Mouse (Mus musculus): ENCODE data around the gene 1810065E05Rik.

1810065E05Rik gene

DNA sequence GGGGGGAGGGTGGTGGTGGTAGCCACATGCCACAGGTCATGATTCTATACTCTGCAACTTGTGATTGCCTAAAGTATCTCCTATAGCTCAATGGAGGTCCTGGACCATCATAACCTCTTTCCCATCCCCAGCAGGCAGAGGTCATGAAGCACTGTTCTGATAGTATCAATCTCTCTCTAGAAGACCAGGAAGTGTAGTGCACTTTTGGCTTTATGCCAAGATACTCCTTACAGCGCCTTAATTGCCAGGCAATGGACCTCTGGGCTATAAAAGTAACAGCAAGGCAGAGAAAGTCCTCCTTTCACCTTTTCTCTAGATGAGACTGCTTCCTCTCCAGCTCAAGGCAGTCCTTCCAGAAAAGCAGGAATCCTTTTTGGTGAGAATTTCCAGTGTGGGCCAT lies at the start of gene 1810065E05Rik:
Gene 1810065E05Rik, plus strand, starts transcription at position 297 of the 400 bp plus-strand sequence.
- DNase-seq: no peak

DNA sequence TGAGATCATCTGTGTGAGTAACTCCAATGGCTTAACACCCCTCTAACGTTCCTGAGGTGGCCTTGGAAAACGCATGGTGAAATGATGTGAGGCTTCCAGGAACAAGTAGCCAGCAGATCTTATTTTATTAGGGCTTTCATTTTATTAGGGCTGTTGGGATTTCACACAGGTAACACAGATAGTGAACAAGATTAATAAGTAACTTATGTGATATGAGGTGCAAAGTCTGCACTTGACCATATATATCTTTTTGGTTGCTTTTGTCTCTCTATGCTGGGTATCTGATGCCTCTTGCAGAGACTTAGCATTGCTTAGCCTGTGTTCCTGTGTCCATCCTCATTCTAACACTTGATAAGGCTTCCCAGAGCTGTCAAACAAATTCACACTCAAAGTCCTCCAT lies 43.6 kb upstream of the 1810065E05Rik start:
- no peak for DNase-seq

DNA sequence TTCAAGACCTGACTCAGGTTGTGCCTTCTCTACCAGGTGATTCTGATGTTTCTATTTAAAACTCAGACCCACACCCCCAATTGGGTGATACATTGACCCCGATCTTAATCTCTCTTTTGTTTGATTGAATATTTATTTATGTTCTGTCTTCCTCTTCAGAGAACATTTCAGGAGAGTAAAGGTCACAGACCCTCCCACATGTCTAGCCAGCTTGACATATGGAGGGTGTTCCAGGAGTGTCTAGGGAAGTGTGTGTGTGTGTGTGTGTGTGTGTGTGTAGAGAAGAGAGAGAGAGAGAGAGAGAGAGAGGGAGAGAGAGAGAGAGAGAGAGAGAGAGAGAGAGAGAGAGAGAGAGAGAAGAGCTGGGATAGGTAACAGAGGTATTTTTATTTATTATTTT lies 43.2 kb upstream of the 1810065E05Rik start:
- no peak for DNase-seq

DNA sequence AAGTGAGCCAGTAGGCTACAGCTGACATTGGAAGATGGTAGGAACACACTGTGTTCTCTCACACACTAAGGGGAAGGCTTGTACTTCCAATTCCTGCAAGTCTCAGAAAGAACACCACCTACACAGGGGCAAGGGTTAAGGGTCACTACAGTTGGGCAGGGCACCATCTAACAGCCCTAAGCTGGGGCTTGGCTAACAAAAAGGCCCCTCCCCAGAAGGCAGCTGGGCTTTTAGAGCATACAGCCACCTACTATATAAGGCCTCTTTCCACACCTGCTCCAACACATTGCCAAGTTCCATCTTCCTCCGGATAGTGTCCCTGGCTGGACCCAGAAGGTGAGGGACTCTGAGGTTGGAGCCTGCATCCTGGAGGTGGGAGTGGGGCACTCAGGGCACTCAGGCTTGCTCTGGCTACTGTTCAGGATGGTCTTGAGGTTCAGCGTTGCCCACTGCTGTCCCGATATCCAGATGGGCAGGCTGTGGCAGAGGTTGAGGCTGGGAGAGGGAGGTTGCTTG lies 42.1 kb upstream of the 1810065E05Rik start, which contains the start of gene Lypd8:
Gene Lypd8, plus strand, starts transcription at position 281 of the 516 bp plus-strand sequence.
- no peak for DNase-seq

- no peak for DNase-seq
Measured at GRCm38 (mm10) chr11:58379516-58379915, 41.4 kb upstream of the 1810065E05Rik start.

GRCm38 (mm10) chr11:58382471-58382870 lies 38.4 kb upstream of the 1810065E05Rik start:
- DNase-seq: no peak

DNA sequence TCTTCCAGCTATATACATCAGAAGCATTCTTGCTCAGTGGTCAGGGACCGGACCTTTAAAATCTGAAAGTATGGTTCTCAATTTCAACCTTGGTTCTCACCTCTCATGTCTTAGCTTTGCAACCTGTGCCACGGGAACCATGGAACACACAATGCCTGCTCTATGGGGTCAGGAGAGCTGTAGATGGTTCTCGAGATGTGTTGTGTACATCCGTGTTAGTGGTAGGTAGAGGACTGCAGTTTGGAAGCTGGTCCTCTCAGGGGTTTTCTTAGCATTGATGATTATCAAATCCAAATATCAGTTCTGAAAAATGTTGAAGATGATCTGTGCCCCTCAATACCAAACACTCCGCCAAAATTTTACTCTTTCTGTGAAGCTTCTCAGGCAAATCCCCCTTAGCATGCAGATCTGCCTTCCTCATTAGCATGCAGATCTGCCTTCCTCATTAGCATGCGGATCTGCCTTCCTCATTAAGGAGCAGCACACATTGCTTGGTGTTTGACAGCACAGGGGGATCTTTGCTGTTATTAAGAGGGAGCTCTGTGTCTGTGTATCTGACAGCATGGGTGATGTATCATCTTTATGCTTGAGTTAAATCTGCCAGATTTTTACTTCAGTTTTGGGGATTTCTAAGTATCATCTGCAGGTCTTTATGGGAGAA lies 20.8 kb upstream of the 1810065E05Rik start:
- no peak for DNase-seq

GRCm38 (mm10) chr11:58400655-58401054 lies 20.3 kb upstream of the 1810065E05Rik start:
- no peak for DNase-seq

- DNase-seq: no peak
Measured at GRCm38 (mm10) chr11:58408066-58408465, 12.8 kb upstream of the 1810065E05Rik start.

DNA sequence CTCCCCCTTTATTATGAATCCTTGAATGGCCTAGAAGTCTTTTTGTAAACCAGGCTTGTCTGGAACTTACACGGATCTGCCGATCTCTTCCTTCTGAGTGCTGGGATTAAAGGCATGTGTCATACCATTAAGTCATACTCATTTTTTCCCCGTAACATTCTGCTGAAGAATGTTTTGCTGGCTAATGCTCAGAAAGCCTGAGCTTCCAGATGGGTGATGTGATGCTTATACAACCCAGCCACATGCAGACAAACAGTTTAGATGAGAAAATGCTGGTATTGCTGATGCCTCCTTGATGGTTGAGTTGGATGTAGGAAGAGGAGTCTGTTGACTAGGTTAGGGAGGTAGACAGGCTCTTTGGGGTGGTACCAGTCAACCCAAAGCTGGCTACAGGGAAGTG lies 2.6 kb upstream of the 1810065E05Rik start:
- DNase-seq: no peak

GRCm38 (mm10) chr11:58432259-58432658 lies 11.3 kb downstream of the 1810065E05Rik start, which contains the start of gene Gm12253:
TSS of gene Gm12253 (plus strand) at chr11:58432559.
- DNase-seq: no peak

GRCm38 (mm10) chr11:58437866-58438265 lies 17.0 kb downstream of the 1810065E05Rik start:
- DNase-seq: no peak

DNA sequence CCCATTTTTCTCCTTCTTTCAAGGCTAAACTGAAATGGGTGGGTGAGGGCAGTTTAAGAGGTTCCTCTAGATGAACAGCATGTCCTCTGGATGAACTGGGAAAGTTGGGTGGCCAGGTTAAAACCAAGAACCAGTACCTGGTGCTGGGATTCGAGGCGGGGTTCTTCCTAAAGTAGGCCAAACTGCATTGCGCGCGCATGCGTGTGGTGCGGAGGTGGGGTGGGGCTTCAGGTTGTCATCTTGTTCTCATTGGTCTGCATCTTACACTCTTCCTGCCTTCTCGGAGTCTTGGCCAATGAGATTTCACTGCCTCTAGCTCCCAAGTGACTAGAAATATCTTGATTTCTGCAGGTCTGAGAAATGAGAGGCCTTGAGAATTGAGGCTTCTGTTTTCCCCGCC lies 31.8 kb downstream of the 1810065E05Rik start, which contains the start of gene Lypd9:
Gene Lypd9, minus strand, starts transcription at position 165 of the 400 bp plus-strand sequence.
- no peak for DNase-seq

- DNase-seq: no peak
Measured at GRCm38 (mm10) chr11:58453592-58453991, 32.7 kb downstream of the 1810065E05Rik start.

DNA sequence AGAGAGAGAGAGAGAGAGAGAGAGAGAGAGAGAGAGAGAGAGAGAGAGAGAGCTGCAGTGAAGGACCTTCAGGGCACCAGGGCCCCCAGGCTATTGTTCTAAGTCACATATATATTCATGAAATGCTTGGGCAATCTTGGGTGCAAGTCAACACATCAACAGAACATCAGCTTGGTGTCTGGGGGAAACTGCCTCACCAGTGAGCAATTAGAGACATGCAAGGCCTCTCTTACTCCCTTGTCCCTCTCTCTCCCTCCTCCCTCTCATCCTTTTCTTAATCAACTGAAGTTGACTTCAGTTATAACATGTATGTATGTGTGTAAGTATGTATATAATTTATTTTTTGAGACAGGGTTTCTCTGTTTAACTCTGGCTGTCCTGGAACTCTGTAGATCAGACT lies 41.3 kb downstream of the 1810065E05Rik start, which contains the start of gene Olfr30:
Gene Olfr30, minus strand, starts transcription at position 101 of the 400 bp plus-strand sequence.
- no peak for DNase-seq
